Mouse (Mus musculus) left cerebral cortex, adult 9 months (tissue): ENCODE measurements around the gene Gm17949.
A peak's percentile ranks its signal among the peaks of the same experiment; 100 is the strongest.

Experiments
- DNase-seq, 2 experiments: peaks; one replicate each; pipeline ENCODE4 v3.0.0; 2022; ENCODE audit warnings: low spot score in 2 of 2

Gm17949 gene

GRCm38 (mm10) chr17:57011236-57012141, at the start of gene Gm17949, which contains the start of gene Gtf2f1:
Gene Gm17949, plus strand, starts transcription at chr17:57011469.
Gene Gtf2f1, minus strand, starts transcription at chr17:57011288.
- DNase-seq = peak; percentile 93 to 96

DNA sequence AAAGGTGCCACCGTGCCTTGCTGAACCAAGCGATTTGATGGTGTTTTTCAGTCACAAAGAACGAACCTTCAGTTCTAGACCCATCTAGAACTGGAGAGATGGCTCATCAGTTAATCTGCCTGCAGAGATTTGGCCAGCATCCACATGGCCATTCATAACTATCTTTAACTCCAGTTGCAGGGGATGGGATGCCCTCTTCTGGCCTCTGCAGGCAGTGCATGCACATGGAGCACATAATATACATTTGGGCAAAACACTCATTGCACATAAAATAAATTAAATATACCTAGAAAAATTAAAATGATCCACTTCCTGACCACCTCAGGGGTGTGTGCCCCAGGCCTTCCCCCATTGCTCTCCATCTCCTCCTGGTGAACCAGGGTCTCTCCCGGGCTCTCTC, 49.4 kb upstream of the Gm17949 start:
- DNase-seq = no peak

DNA sequence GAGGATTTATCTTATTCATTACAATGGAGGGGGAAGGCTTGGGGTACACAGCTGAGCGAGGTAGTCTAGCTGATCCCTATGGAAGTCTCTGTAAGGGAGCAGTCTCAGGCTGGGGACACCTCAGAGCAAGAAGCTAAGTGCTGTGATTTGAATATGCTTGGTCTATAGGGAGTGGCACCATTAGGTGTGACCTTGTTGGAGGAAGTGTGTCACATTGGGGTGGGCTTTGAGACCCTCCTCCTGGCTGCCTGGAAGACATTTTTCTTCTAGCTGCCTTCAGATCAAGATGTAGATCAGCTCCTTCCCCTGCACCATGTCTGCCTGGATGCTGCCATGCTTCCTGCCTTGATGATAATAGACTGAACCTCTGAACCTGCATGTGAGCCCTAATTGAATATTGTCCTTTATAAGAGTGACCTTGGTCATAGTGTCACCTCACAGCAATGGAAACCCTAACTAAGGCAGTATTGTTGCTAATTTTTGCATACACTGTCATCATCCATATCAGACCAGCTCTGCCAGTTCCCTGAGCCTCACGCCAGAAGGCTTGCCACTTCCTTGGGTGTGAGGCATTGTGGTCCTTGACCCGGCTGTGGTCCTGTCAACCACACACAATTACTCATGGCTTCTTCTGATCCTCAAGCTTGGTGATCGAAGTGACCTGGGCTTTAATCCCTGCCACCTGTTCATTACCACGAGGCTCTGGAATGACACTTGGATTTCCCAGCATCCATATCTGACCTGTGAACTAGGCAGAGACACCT, 48.4 kb upstream of the Gm17949 start:
- DNase-seq = no peak

DNA sequence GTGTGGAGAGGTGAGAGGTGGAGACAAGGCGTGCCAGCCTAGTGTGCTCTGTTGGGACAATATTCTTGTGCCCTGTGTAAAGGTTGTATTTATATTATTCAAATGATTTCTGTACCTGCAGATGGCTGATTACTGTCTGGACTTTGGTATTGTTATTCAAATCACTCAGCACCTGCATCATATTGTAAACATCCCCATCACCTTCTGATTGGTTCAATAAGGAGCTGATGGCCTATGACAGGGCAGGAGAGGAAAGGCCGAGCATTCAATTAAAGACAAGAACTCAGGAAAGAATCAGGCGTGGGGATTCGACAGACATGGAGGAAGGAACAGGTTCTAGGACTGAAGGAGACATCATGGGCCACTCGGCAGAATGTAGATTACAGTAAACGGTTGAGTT, 47.6 kb upstream of the Gm17949 start:
- no peak for DNase-seq

DNA sequence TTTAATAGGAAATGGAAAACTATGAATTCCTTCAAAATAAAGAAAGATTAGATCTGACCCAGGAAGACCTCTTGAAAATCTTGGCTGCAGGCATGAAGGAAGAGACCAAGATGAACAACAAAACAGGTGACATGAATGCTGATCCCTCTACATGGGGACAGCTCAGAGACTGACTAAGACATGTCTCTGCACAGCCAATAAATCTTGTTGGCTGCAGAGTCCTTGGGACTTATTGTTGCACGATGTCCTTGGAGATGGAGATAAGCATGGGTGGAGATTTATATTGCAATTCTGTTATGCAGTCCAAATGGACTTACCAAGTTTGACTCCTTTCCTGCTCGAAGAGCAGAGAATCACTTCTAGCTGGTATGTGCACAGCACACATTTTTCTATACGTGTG, 41.9 kb upstream of the Gm17949 start:
- DNase-seq = no peak

DNA sequence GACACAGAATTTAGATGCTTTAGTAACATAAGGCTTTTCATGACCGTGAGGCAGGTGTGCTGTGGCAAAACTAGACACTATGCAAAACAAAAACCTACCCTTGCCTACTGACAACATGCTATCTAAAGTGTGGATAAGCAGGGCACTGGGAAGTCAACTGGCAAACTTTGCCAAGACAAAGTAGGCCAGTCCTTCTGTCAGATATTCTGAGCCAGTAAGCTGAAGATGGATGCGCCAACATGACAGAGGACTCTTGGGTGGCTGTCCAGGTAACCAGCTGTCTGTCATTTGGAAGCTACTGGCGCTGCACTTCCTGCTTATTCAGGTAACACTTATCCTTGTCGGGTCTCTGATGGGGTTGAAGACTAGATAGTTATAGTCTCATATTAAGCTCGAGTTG, 41.2 kb upstream of the Gm17949 start:
- no peak for DNase-seq

- DNase-seq = no peak
These were observed 37.1 kb upstream of the Gm17949 start for GRCm38 (mm10) chr17:56973956-56974707.

DNA sequence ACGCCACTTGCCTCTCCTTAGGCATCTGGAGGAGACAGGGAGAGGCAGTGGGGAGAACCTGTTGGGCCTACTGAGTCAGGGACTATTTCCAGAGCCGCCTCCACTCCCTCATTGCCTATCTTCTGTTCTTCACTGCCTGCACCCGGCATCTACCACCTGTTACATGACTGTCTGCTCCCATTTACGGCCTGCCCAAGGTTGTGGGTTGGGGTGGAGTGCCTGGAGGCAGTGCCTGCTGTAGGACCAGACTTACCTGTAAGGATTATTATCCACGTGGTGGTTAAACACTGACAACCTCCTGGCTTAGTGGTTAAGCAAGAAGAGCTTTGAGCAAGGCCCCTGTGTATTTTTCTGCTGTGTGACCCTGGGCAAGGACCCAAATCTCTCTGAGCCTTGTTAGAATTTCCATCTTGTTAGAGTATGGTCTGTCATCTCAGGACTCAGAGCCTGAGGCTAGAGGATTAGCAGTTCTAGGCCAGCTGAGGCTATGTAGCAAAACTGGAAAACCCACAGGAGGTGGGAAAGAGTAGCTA, 36.5 kb upstream of the Gm17949 start:
- DNase-seq = no peak

DNA sequence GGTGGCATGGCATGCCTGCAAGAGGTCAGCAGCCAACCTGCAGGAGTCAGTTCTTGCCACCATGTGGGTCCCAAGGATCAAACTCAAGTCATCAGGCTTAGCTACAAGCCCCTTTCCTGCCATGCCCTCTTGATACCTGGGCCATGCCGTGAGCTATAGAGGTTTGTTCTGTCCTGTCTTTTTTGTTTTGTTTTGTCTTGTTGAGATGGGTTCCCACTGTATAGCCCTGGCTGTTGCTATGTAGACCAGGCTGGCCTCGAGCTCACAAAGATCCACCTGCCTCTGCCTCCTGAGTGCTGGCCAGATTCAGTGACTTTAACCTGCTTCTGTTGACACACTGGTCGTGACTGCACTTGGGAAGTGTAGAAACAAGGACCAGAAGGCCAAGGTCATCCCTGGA, 35.9 kb upstream of the Gm17949 start:
- DNase-seq = no peak

- no peak for DNase-seq
These were observed 34.5 kb upstream of the Gm17949 start for GRCm38 (mm10) chr17:56976531-56977390.

- no peak for DNase-seq
These were observed 31.7 kb upstream of the Gm17949 start for GRCm38 (mm10) chr17:56979524-56979923.

GRCm38 (mm10) chr17:56981049-56981448, 30.2 kb upstream of the Gm17949 start:
- DNase-seq = no peak

GRCm38 (mm10) chr17:56982013-56982412, 29.3 kb upstream of the Gm17949 start, which contains the start of gene Acer1:
Gene Acer1, minus strand, starts transcription at chr17:56982126.
- DNase-seq = no peak

DNA sequence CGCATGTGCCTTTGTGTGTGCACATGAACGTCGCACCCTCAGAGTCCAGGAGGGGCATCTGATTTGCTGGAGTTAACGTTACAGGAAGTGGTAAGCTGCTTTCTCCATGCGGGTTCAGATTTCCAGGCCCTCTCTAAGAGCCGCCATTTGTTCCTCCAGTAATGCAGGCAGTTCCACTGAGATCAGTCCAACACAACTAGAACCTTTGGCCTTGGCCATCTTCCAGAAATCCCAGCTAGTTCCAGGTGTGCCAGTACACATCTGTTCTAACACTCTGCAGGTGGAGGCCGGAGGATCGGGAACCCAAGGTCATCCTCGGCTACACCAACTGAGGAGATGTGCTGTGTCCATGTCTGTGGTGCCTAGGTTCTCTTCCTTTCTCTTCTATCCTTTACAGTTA, 26.4 kb upstream of the Gm17949 start:
- no peak for DNase-seq

GRCm38 (mm10) chr17:56985656-56986055, 25.6 kb upstream of the Gm17949 start:
- DNase-seq = no peak

DNA sequence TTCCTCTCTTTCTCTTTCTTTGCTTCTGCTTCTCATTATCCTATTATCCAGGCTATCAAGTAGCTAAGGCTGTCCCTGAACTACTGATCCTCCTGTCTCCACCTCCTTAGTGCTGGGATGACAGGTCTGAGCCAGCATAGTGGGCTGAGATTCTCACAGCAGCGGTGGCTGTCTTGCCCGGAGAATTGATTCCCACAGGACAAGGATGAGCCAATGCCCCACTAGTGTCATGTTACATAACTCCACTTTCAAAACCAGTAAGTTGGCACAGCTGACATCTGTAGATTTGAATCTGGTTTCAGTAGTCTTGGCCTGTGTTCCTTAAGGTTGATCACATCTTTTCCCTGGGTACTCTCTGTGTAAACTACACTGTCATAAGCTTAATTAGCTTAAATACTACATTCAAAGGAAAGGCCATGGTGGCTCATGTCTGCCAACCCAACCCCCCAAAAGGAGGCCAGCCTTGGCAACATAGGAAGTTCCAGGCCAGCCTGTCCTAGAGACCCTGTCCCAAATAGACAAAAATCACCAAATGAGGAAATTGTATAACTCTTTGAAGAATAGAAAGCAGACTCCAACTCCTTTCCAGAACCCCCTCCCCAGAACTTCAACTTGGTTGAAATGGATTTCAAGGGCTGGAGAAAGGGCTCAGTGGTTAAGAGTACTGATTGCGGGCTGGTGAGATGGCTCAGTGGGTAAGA, 25.0 kb upstream of the Gm17949 start:
- DNase-seq = no peak

- DNase-seq = no peak
These were observed 22.8 kb upstream of the Gm17949 start for GRCm38 (mm10) chr17:56988441-56988840.

GRCm38 (mm10) chr17:56988921-56989430, 22.3 kb upstream of the Gm17949 start:
- DNase-seq = no peak

DNA sequence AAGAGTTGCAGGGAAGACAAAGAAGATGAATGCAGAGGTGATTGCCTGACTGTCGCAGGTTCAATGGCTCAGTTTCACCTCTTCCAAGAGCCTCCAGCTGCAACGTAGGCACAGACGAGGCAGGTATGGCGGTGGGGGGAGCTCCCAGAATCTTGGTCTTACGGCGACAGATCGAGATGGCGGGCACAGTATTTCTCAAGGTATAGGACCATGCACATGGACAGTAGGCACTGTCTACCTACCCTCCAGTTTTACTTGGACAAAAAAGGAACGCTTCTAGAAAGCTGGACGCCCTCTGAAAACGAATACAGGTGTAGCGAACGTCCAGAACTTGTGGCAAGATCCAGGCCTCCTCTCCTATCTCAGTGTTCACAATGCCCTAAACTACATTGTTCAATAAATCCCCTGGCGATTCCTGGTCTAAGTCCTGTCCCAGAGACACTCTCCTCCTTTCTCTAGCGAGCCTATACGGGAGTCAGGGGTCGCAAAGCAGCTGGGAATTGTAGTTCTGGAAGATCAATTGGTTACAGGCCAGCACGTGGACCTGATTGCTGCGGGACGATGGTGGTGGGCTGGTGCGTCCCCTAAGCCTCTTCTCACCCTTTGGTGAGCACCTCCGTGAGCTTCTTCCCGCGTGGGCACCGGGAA, 21.7 kb upstream of the Gm17949 start:
- DNase-seq = peak in 1 of 2 experiments; percentile 86
